Mouse (Mus musculus) adrenal gland, postnatal 4 days (tissue): ENCODE data around the gene Cmklr1. TPM values are rescaled to one million over a fixed set of nuclear protein-coding genes. Genes with fewer than 3 reads are reported as not detected.

Experiments used
- DNase-seq, 2 experiments: peaks; one replicate each; pipeline ENCODE4 v3.0.0; 2021 to 2022; ENCODE audit warnings: low spot score in 2 of 2, mixed read lengths in 2 of 2
- total RNA-seq, 2 experiments: library from RNA; stranded (reverse); gene quantifications; 2 replicates each; pipeline ENCODE4 v1.2.3; 2021

Gene Cmklr1
- total RNA-seq, 2 experiments from 2014 or later: 14.8 to 15.4 TPM

DNA sequence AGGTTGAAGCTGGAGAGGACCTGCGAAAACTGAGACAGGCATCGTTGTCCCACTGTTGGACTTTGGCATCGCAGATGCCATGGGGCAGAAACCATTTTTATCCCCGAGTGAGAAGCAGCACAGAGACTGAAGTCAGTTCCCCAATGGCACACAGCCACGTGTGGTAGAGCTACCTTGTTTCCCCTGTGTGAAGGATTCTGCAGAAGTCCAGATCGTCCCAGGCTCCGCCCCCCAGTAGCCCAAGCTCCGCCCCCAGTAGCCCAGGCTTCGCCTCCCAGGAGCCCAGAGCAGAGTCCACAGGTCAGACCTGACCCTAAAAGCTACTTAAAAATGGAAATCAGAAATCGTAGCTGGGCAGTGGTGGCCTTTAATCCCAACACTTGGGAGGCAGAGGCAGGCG lies 4.0 kb upstream of the Cmklr1 start:
- no peak for DNase-seq

DNA sequence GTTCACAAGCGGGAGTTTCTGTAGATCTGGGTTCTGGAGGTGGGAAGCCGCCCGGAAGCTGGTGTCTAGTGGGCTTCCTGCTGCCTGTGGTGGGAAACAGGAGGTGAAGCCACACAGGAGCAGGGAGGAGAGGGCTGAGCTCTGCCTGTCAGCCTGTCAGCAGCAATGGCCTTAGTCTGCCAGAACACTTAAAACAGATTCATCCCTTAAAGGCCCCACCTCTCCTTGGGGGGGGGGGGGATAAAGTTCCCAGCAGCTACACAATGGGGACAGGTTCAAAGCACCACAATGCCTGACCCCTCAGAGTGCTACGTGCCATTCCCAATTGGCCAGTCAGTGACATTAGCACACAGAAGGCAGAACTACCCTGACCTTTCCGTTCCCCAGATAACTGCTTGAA lies 2.0 kb upstream of the Cmklr1 start:
- no peak for DNase-seq

DNA sequence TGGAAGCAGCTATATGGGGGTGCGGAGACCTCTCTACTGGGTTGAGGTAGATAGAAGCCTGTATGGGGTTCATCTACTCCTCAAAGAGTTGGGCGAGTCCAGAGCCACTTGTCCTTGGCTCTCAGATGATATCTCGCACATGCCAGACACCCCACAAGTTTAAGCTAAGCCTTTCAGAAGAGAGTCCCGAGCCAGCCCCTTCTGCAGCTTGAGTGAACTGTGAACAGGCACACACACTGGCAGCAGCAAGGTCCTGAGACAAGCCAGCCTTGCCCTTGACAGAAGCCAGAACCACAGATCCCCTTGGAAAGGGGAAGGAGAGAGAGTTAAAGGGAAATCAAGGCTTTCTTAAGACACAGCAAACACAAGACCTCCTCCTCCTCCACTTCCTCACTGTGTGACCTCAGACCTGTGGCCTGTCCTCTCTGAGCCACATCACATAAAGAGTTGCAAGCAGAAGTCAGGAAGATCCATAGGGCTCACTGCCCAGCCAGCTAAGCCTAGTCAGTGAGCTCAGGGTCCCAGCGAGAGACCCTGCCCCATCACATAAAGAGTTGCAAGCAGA lies 1.5 kb downstream of the Cmklr1 start:
- no peak for DNase-seq

DNA sequence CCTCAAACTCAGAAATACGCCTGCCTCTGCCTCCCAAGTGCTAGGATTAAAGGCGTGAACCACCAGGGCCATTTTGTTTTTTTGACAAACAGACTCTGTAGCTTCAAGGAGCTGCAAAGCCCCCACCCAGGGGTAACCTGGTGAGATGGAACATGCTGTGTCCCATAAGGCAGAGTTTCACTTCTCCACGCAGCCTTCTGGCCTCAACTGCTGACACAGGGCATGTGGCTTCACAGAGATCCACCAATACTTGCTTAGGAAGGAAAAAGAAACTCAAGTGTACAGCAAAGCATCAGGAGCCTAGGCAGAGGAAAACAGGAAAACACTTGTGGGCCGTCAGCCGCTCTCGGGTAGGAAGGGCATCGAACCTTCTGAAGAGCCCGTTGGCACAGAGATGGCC lies 3.1 kb downstream of the Cmklr1 start:
- DNase-seq: no peak

DNA sequence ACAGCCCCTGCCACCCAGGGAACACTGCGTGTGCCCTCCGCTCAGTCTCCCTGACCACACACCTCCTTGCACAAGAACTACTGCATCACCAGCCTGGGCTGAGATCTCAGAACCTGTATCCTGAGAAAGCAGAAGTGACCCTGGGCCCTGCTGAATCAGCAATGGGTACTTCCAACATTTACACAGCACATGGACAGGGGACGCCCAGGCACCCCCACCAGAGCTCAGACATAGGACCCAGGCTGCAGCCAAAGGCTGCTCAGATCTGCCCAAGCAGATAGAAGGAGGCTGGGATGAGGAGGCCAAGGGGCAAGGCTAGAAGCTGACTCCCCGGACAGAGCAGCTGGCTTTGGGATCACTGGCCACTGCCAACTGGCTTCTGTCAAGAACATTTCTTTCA lies 5.7 kb downstream of the Cmklr1 start:
- no peak for DNase-seq

DNA sequence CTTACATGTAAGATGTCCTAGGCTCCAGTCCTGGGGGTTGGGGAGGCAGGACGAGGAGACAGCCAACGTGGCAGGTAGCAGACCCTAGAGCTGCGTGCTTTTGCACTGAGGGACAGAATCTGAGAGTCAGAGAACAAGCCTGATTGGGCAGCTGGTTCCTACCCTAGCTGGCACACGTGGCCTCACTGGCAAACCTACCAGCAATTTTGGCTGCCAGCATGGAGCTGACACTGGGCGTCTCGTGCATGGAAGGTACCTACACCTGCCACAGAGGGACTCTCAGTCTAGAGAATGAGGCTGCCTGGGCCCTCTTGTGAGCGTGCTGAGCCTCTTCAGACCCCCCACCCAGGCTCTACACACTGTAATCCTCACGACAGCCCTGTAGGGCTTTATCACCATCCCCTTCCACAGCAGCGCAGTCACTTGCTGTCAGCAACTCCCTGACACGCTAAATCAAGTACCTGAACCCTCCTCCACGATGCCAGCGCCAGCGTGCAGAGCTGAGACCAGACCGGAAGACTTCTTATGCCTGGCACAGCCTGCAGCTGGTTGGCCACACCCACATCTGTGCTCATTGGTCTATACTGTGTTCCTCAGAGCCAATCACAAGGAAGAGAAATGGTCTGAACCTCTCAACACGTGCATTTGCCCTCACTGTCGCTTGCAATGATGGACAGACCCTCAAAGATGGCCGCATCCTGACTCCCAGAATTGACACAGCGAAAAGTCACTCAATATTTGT lies 6.9 kb downstream of the Cmklr1 start:
- DNase-seq: no peak

DNA sequence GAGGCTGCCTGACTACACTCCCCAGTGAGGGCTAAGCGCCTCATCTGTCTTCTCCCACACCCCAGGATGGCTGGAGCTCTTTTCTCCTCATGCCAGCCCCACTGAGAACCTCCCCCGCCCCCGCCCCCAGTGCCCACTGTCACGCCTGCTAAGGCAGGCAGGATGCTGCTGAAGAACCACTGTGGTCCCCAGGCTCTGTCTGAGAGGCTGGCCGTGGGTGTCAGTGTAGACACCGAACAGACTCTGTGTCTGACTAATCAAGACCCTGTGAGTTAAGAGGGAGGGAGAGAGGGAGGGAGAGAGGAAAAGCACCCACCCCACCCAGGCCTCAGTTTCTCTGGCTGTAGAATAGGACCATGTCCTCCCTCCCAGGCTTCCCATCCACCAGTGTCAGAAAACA lies 9.2 kb downstream of the Cmklr1 start:
- DNase-seq: no peak

DNA sequence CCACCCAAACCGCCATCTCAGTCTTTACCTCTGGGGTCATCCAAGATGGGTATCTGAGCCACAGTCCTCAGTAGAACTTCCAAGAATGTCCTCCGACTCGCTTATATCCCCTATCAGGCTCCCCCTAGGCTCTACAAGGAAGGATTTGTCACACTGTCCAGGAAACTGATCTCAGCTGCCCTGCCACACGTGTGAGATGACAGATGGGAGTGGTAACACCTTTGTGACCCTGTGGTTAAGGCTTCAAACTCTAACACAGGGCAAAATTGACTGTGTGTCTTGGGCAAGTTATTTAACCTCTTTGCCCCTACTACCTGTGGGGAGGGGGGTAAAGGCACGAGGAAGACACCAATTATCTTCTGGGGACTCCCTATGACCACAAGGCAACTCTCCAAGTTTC lies 11.1 kb downstream of the Cmklr1 start:
- no peak for DNase-seq

DNA sequence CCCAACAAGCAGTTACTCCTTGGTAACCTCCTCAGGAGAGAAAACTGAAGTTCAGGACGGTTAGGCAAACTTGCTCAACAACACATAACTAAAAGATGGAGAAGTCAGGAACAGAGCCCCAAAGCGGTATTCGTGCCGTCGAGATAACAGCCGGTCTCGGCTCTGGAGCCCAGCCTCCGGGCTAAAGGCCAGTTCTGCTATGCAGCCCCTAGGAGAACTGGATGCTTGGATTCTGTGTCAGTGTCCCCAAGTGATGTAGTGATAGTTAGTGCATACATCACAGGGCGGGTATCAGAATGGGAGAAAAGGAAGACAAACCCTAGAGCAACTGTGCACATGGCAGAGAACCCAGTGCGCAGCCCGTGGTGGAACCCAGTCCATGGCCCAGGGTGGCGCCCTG lies 12.2 kb downstream of the Cmklr1 start:
- no peak for DNase-seq

DNA sequence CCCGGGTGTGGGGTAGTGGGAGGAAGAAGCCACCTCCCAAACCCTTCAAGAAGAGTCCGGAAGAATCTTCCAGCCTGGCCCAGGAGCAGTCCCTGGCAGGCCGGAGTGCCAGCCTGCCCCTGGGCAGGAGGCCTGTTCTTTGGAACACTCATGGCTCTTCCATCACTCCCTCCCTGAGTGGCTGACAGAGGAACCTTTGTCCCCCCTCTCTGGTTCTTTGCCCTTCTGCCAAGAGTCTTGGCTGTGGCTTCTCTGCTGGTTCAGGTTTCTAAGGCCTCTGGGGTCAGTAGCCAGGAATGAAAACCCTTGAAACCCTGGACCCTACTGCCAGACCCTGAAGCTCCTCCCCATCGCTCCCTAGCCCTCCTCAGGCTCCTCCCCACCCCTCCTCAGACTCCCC lies 12.6 kb downstream of the Cmklr1 start:
- DNase-seq: no peak

DNA sequence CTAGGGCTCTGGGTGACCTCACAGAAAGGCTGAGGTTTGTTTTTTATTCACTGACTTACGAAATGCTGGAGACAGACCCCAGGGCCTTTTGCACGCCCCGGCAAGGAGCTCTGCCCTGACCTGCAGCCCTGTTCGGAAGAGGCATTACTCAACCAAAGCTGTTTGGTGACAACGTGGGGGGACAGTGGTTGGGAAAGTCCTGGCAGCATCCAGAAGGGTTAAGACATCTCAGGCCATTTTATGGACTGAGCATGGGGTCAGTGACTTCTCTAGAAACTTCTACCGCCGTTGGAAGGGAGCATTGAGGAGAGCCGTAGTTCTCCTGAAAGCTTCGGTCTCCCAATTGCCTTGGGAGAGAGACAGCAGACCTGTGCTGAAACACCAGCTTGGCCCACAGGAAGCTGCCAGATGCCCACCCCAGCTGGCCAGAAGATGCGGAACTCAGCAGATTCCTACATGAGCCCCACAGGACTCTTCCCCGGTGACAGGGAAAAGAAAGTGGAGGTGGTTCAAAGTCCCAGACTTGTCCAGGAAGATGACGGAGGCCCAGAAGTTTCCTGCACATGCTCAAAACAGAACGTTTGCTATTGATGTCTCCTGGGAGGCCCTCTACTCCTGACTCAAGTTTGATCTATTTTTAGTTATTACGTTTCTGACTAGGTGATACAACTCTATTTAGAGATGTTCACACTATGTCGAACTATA lies 14.2 kb downstream of the Cmklr1 start:
- DNase-seq: no peak

DNA sequence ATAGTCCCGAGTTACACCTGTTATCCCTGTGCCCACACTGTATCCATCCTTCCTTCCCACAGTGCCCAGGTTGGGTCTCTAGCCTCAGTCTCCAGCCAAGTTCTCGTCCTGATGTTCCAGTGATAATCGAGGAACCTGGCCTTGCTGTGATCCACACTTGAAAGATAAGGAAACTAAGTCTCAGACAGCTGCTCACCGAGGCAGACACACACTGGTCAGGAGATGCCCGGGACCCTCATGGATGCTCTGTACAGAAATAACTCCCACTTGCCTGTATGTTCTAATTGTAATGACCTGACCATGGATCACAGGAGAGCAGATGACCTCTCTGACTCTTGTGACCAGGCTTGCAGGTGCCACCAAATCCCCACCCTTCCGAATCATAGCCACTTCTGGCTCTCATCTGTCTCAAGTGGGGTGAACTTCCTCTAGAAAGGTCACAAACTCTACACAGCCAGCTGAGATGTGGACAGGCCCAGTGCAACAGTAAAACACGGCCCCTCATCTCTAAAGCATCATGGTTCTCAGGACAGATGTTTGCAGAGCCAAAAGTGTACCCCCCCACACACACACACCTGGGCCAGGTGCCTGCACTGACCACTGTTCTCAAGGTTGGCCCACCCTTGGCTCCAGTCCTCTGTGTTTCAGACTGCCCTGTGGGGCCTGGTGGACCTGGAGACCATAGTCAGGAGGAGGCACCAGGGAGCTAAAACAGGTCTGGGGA lies 15.2 kb downstream of the Cmklr1 start:
- no peak for DNase-seq

DNA sequence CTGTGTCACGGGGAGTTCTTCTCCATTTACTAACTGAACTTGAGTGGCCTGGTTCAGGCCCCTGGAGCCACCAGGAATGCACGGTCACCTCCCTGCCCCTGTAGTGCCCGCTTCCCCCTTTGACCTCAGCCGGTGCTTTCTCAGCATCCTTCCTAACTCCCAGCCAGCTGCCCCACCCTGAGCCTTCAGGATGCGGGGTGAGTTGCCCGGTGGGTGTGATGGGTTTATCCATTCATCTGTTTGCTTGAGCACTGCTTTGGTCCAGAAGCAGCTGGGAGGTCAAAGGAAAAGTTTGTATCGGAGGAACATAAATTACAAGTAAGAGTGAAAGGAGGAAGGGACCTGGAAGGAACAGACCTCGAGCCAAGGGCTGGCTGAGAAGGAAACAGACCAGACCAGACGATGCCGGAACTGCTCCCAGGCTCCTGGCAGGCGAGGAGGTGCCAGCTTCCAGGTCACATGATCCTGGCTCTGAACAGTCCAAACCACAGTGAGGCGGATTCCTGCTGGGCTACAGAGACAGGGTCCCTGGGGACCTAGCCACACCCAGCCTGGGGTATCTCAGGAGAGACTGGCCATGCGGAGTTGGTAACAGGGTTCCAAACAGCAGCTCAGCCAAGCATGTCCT lies 16.1 kb downstream of the Cmklr1 start:
- DNase-seq: no peak

DNA sequence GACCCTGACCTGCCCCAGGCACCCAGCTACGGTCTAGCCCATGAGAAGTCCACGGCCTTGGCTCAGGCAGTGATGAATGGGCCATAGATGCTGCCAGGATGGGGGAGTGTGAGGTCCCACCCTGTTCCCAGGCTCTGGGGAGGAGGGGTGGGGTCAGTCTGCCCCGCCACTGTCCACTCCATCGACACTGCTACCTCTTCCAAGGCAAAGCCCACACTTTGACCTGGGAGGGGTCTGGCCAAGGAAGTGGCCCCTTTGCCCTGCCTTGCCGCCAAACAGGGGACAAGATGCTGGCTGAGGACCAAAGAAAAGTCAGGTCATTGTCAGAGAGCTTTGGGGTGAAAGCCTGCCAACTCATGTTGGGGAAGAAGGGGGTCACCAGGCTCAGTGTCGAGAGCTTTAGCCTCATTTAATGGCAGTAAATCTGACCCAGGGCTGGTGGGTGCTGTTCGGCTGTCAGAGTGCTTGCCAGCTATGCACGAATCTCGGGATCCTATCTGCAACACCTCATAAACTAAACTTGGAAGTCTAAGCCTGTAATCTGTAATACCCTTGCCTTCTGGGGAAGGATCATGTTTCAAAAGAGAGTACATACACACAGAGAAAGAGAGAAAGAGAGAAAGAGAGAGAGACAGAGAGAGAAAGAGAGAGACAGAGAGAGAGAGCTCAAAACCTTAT lies 17.1 kb downstream of the Cmklr1 start:
- no peak for DNase-seq

DNA sequence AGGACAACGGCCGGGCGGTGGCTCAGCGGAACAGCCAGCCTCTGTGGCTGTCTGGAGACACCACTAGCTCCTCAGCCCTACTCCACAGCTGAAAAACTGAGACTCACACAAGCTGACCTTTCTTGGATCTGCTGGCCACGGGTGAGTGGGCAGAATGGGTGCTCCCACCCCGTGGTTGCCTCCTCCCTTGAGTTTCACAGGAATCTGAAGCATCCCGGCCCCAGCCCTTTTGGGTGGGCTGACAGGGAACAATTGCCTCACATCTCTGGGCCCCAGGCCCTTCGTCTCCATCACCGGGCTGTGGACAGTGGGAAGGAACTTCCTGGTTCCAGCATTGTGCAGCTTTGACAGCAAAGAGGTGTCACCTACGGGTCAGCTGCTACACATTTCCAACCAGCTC lies 20.1 kb downstream of the Cmklr1 start:
- DNase-seq: no peak

DNA sequence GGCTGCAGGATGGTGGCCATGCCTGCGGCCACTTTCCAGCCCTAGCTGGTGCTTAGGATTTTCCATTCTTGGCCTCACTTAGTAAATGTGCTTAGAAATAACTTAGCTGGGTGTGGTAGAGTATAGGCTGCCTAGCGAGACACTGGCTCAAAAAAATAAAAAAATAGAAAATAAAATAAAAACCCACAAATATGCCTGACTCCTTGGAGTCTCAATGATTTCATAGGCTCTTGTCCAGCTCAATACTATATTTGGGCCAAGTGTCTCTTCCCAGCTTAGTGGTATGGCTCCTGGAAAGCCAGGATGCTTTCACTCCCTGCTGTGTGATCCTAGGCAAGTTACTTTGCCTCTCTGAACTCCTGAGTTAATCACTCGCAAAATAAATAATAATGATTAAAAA lies 21.0 kb downstream of the Cmklr1 start:
- no peak for DNase-seq

DNA sequence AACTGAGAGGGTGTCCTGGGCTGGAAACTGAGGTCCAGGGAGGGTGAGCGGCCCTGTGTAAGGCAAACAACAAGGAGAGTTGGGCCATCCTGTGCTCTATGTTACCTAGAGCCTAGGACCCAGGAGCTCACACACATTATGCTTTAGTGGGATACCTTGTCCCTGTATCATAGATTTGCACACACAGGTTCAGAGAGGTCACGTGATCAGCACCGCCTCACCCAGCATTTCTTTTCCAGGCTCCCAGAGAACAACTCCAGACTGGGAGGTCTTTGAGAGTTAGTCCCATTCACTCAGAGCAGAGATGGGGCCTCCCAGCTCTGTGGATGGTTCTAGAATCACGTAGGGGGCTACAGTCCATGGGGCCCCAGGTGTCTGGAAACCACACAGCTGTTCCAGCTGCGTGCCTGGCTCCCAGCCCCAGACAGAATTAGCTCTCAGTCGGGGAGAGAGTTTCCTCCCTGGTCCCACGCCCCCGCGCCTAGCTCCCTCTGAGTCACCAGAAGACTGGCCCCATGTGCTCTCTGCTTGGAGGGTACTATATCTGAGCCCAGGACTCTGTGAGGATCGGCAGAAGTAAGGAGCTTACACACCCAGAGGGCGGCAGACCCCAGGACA lies 22.3 kb downstream of the Cmklr1 start:
- no peak for DNase-seq

DNA sequence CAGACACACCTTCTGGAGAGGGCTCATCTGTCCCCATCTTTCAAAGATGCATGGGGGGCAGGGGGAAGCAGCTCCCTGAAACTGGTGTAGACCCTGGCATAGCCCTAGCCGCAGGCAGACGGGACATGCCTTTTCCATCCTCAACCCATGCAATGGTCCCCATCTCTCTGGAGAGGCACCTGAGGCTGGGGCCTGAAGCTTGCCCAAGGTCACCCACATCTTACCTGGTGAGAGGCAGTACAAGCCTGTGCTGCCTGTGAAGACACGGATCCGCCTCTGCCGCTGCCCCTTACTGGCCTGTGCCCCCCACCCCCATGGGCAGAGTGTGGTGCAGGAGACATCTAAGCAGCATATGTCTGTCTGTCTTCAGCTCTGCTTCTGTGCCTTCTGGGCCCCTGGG lies 23.2 kb downstream of the Cmklr1 start:
- no peak for DNase-seq

DNA sequence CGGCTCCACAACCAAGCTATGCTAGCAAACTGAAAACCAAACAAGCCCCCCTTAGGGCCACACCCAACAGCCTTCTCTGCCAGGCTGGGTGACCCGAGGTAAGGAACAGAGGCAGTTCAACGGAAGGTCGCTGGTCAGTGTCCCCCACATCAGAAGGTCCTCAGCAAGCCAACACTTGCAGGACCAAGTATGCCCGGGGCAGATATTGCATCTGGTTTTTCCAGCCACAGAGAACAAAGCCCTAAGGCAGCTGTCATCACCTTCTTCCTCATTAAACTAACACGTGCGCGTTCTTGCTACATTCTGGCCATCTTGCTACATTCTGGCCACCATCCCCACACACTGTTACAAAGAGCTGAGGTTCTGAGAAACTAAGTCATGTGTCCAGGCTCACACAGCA lies 23.9 kb downstream of the Cmklr1 start:
- DNase-seq: no peak

DNA sequence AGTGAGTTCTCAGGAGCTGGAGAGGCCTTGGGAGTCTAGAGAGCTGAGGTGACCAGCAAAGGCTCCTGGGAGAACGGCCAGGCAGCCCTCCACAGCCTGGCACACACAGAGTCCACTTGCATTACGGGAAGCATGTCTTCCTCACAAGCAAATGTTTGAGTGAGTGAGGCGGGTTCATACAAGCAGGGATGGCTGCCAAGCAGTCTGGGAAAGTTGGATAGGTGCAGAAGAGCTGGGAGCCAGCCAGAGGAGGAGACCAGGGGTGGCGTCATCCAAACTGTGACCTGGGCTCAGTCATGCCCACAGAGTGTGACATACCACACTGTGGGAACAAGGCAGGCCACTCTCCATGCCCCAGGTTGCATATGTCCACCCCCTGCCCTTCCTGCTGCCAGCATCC lies 25.2 kb downstream of the Cmklr1 start:
- no peak for DNase-seq

DNA sequence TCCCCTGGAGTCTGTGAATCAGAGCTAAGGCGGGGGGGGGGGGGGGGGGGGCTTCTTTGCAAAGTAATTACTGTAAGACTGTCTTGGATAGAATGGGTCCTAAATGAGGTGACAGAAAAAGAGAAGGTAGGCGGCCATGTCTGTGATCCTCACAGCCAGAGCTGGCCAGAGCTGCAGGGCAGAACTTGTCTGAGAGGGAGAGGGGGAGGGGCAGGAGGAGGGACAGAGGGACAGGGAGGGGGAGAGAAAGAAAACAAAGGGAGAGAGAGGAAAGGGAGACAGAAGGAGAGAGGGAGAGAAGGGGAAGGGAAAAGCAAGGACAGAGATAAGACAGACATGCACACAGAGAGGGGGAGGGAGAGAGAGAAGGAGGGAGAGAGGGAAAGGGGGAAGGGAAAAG lies 27.2 kb downstream of the Cmklr1 start:
- DNase-seq: no peak
